Mouse (Mus musculus) spleen, postnatal 36 days (tissue): ENCODE results near the gene F5.
"Not testable (repeated sequence)": the region's sequence is repeated elsewhere in the genome, so short reads cannot be mapped to it uniquely, and the experiment has no call there.

Experiments
- DNase-seq, 2 experiments: peaks; one replicate each; pipeline ENCODE4 v3.0.0; 2022; ENCODE audit warnings: low spot score in 2 of 2, mixed read lengths in 1 of 2

Gene F5

DNA sequence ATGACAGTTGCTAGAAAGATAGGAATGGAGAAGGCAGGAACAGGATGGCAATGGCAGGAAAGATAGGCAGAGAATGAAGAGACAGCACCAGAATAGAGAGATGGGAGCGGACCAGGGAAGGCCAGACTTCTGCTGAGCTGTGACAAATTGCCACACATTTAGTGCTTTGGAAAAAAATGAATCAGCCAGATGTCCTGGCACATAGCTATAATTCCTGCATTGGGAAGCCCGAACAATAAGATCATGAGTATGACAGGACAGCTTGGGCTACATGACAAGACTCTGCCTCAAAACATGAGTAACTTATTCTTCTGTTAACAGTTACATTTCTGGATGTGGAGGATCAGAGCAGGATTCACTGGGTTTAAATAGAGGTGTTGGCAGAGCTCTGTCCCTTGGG, 8.1 kb downstream of the F5 start:
- no peak for DNase-seq

DNA sequence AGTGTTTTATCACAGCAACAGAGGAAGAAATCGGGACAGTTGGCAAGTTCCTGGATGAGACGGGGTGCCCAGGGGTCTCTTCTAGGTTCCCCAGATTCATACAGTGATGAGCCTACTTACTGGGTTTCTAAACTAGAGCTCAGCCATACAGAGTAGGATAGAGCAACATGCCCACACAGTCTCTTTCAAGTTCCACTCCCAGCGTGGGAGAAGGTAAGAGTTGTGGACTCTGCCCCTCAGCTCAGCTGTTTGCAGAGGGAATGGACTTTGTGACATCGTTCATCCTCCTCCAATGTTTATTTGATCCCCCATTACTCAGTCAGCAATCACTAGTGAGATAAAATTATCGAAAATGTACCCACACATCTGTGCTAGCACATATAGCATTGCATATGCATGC, 11.1 kb downstream of the F5 start:
- DNase-seq = no peak

GRCm38 (mm10) chr1:164168818-164169217, 17.2 kb downstream of the F5 start:
- DNase-seq = no peak

- DNase-seq = no peak
Measured at GRCm38 (mm10) chr1:164170434-164170833, 18.8 kb downstream of the F5 start.

- no peak for DNase-seq
Measured at GRCm38 (mm10) chr1:164173145-164173544, 21.5 kb downstream of the F5 start.

DNA sequence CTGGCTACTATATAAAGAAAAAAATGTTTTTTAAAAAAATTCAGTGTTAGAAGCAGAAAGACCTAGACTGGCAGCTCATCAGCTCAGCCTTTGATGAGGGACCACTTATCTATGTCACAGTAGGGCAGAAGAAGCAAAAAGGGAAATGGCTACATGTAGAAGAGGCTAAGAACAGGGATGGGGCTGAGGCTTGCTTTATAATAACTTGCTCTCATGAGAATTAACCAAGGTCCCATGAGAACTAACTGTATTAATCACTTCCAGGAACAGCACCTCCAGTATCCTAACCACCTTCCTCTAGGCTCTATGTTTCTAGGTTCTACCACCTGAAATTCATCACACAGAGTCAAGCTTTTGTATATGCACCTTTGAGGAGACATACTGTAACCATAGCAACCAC, 25.2 kb downstream of the F5 start:
- peak in 1 of 2 experiments; percentile 2 for DNase-seq

- no peak for DNase-seq
Measured at GRCm38 (mm10) chr1:164178429-164178828, 26.8 kb downstream of the F5 start.

DNA sequence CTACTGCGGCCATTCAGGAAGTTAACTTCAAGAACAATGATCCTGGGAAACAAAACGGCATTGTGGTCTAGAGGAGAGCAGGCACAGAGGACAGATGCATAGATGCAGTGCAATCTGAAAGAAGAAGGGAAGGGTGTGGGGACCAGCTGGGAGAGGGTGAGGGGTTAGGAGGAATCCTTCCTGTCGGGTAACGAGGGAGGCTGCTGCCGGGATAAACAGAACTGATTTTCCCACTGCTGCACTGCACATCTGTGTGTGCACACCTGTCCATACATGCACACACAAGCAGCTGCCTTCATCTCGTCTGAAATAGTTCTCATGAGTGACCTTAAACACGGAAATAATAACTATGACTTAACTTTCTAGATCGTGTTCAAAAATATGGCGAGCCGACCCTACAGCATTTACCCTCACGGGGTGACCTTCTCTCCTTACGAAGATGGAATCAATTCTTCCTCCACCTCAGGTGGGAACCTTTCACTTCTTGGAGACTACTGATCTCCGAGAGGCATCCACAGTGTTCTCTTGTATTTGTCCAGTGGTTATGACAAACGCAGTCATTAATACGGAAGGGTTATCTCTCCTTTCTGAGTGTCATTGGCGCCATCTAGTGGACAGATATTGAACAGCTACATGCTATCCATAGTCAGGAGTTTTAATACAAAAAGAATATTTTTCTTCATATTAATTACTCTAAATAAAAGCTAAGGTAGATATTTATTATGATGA, 32.7 kb downstream of the F5 start:
- DNase-seq = peak; percentile 56 to 63

- DNase-seq = no peak
Measured at GRCm38 (mm10) chr1:164184871-164185223, 33.2 kb downstream of the F5 start.

DNA sequence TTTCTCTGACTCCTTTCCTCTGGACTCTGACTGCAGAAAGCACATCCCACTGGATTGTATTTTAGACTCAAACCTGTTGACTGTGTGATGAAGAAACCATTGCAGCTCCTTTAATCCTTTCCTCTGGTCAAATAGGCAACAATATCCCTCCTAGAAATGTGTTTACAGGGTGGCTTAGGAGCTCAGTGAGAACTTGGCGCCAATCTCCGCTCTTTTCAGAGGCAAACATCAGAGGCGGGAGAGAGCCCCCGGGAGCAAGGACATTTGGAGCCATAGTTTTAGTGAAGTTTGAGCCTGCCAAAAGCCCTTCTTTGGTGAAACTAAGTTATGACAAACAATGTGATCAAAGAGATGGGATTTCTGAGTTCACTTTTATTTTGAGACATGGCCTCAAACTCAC, 33.7 kb downstream of the F5 start:
- no peak for DNase-seq

GRCm38 (mm10) chr1:164187002-164187560, 35.4 kb downstream of the F5 start:
- DNase-seq = no peak

- no peak for DNase-seq
Measured at GRCm38 (mm10) chr1:164199551-164199950, 47.9 kb downstream of the F5 start.

DNA sequence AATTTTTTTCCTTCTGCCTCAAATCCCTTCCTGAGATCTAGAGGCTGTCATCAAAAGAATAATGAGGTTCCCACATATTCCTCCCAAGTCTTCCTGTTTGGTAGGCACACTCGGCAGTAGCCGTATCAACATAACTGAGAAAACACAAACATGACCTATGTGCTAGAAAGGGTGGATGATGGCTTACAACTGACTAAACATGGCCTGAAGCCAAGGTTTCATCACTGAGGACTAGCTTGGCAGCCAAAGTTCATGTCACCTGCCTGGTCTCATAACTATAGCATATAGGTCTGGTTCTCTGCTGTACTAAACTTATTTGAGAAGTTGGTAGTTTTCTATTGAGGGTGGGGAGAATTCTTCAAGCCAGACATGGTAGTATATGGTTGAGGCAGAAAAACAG, 56.8 kb downstream of the F5 start:
- no peak for DNase-seq

GRCm38 (mm10) chr1:164210899-164211298, 59.3 kb downstream of the F5 start:
- no peak for DNase-seq

- DNase-seq = no peak
Measured at GRCm38 (mm10) chr1:164212686-164213085, 61.0 kb downstream of the F5 start.

DNA sequence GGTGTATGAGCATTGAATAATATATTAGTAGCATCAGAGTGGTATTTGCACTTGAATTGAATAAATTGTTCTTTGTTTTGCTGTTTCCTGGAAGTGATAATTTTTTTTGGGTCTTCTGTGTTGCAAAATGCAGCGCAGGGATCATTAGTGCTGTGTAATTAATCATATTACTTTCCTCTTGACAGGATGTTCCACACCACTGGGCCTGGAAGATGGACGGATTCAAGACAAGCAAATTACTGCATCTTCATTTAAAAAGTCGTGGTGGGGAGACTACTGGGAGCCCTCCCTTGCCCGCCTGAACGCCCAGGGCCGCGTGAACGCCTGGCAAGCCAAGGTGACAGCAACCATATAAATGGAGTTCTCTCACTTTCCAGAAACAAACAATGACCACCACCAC, 62.6 kb downstream of the F5 start:
- DNase-seq = no peak

DNA sequence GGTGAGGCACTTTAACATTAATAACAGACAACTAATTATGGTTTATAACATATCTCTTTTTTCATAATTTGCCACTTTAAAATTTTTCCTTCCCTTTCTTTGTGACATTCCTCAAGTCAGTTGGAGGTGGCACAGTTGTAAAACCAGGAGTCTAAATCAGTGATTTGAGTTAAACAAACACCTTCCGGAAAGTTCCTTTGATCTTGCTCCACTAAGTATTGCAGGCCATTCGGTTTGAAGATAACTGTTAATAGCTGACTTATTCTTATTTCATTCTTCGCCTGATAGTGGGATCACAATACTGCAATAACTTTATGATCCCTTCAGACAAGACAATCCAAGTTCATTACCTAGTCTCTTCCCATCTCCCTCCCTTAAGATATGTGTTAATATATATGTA, 63.5 kb downstream of the F5 start:
- no peak for DNase-seq

GRCm38 (mm10) chr1:164215540-164215939, 63.9 kb downstream of the F5 start:
- DNase-seq = no peak

DNA sequence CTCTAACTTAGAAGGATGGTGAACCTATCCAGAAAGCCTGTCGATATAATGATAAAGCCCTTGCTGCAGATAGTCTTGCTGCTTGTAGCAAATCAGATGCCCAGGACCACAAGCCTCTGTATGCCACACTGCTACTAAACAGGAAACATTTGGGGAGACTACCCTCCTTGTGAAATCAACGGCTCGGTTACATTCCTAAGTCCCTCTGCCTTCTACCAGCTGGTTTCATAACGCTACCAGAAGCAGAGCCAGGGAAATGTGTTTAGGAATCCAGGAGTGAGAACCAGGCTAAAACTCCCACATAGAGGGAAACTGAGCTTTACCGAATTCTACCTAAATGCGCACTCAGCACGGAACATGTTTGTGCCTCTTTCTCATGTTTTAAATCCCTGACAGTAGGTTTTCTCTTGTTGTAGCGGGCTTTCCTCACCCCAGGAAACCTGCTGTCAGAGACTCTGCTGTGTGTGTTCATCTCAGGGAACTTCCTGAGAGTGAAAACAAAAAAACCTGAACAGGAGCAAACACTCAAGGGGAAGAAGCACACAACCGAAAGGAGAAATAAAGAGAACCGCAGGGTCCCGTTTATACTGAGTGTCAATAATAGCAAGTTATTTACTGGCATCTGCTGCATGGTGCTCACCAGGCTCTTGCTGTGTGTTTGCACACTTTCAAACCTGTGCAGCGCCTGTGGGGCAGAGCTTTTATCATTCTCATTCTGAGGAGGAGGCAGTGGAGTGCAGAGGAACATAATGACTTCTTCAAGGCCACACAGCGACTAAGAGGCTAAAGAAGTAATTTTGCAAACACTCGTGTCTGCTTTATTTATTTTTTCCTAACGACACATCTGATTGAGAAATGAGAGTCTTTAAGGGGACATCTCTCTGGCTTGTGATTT, 66.4 kb downstream of the F5 start:
- peak; percentile 10 to 31 for DNase-seq

DNA sequence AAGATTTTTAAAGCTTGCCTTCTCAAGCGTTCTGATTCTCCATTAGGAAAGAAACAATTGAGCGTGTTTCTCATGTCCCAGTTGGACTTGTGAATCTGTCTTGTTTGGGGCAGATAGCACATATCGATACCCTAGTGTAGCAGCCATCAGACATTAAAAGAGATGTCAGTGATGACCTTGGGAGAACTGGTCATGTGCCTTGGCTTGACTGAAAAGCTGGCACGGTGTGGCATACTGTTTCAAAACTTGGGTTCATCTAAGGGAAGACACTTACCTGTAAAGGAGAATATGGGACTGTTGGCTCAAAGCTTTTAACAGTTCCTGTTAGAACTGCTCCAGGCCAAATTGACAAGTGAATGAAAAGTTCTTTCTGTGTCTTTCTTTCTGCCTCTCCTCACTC, 68.6 kb downstream of the F5 start:
- no peak for DNase-seq

GRCm38 (mm10) chr1:164223089-164223488, 71.5 kb downstream of the F5 start:
- no peak for DNase-seq

- not testable (repeated sequence) for DNase-seq
Measured at GRCm38 (mm10) chr1:164231937-164232570, 80.4 kb downstream of the F5 start.
